8 mouse cellular contexts compared by ENCODE assay signal in the genomic region with DNA sequence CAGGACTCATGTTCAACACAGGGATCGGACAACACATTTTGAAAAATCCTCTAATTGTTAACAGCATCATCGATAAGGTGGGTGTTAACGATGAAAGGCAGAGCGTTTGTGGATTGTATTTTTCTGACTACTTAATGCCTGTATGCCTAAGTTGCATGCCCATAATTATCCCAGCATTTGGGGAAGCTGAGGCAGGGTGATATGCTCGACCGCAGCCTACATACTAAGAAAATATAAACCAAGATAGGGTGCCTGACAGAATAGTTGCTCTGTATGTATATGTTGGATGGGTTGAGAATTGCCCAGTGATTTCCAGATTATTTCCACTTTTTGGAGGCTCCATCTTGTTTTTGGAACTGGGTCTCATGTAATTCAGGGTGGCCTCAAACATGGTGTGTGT. TPM values are rescaled to one million over a fixed set of nuclear protein-coding genes. Genes with fewer than 3 reads are reported as not detected.
DNase-seq lines count a peak whose midpoint lies in the region; ATAC-seq and TF ChIP-seq lines count a peak whose summit lies in the region.

No protein-coding gene starts in this region.

- peak overlapping the region; percentile 74 for H3K9ac ChIP-seq in CH12.LX (ENCODE audit: insufficient read depth, low read depth)
- H3K9ac ChIP-seq in forebrain, postnatal 0 days, result peak overlapping the region; percentile 88
- peak overlapping the region; percentile 95 for H3K9ac ChIP-seq in liver, embryonic 16.5 days (ENCODE audit: low read depth, low read length)

- no peak for TF ChIP-seq CTCF in CH12.LX (conservative IDR thresholded peaks at IDR 0.05 in 1 of 2, IDR thresholded peaks at IDR 0.05 in 1 of 2; ENCODE audit: low read depth in 2 of 2, low read length in 2 of 2)
- TF ChIP-seq CTCF in forebrain, postnatal 0 days (IDR thresholded peaks at IDR 0.05; ENCODE audit: low read depth), result no peak

- H3K4me3 ChIP-seq in heart, embryonic 10.5 days, result peak overlapping the region; percentile 95
- peak overlapping the region; percentile 66 to 100 (median 75) for H3K4me3 ChIP-seq in CH12.LX (replicated peaks in 1 of 3; ENCODE audit: low read depth in 2 of 3, low read length in 2 of 3, poor library complexity in 1 of 3)
- peak overlapping the region; percentile 88 for H3K4me3 ChIP-seq in forebrain, postnatal 0 days (ENCODE audit: low read depth, low read length)
- H3K4me3 ChIP-seq in liver, embryonic 16.5 days (ENCODE audit: low read depth, low read length), result peak overlapping the region; percentile 99

- H3K4me2 ChIP-seq in CH12.LX (ENCODE audit: insufficient read depth, low read depth, poor library complexity, severe bottlenecking), result peak overlapping the region; percentile 83
- peak overlapping the region; percentile 77 for H3K4me2 ChIP-seq in forebrain, postnatal 0 days (ENCODE audit: low read depth)
- H3K4me2 ChIP-seq in liver, embryonic 16.5 days (ENCODE audit: low read depth, low read length), result peak overlapping the region; percentile 92

- 7% methylated on average over 6 of the region's 6 CpGs for WGBS in heart, embryonic 10.5 days
- 4% methylated on average over 6 of the region's 6 CpGs for WGBS in forebrain, postnatal 0 days
- 2% methylated on average over 6 of the region's 6 CpGs for WGBS in liver, embryonic 16.5 days (ENCODE audit: insufficient replicate concordance)

- peaks cover 34% of the 10 kb centered on the region for H3K36me3 ChIP-seq in heart, embryonic 10.5 days
- peaks cover 29 to 33% of the 10 kb centered on the region in 2 experiments for H3K36me3 ChIP-seq in CH12.LX (replicated peaks in 1 of 2; ENCODE audit: control insufficient read depth in 1 of 2, insufficient read depth in 1 of 2, low read length in 1 of 2)
- peaks cover 18% of the 10 kb centered on the region for H3K36me3 ChIP-seq in forebrain, postnatal 0 days (ENCODE audit: insufficient read depth)
- peaks cover 14% of the 10 kb centered on the region for H3K36me3 ChIP-seq in liver, embryonic 16.5 days (ENCODE audit: control insufficient read depth, insufficient read depth)

- in situ Hi-C loops in CH12.LX (cut with MboI; ENCODE audit: low pct_ligation_motif_present, low pct_unique_long_range_greater_than_20kb, low sequenced_read_pairs), result loop anchor here (10.0 kb wide), 1 partner anchor 147 kb away; no protein-coding TSS in a partner anchor

- no peaks in the 10 kb centered on the region for H3K9me3 ChIP-seq in heart, embryonic 10.5 days
- H3K9me3 ChIP-seq in CH12.LX (replicated peaks; ENCODE audit: low read length), result no peaks in the 10 kb centered on the region
- no peaks in the 10 kb centered on the region for H3K9me3 ChIP-seq in forebrain, postnatal 0 days (ENCODE audit: low read length)
- H3K9me3 ChIP-seq in liver, embryonic 16.5 days (replicated peaks; ENCODE audit: control insufficient read depth, low read length), result no peaks in the 10 kb centered on the region

- H3K27me3 ChIP-seq in heart, embryonic 10.5 days (ENCODE audit: insufficient read depth, poor library complexity, severe bottlenecking), result no peaks in the 10 kb centered on the region
- H3K27me3 ChIP-seq in CH12.LX (replicated peaks), result no peaks in the 10 kb centered on the region
- no peaks in the 10 kb centered on the region for H3K27me3 ChIP-seq in forebrain, postnatal 0 days (ENCODE audit: insufficient read depth, low read length)
- no peaks in the 10 kb centered on the region for H3K27me3 ChIP-seq in liver, embryonic 16.5 days (ENCODE audit: control insufficient read depth, insufficient read depth, low read depth, low read length)

- TF ChIP-seq POLR2A in CH12.LX (IDR thresholded peaks at IDR 0.05; ENCODE audit: low read depth, low read length), result no peak

- no peak for DNase-seq in heart, embryonic 10.5 days (ENCODE audit: low spot score)
- no peak for DNase-seq in heart, adult 9 months (ENCODE audit: low spot score in 2 of 2)
- no peak for DNase-seq in CH12.LX (ENCODE audit: extremely low read depth)
- DNase-seq in forebrain, postnatal 0 days, result no peak
- DNase-seq in left cerebral cortex, adult 18-20 months (ENCODE audit: low spot score in 2 of 2), result no peak
- DNase-seq in adrenal gland, postnatal 10 days, result no peak
- no peak for DNase-seq in gastrocnemius, postnatal 10 days

- no peak for TF ChIP-seq RAD21 in CH12.LX (IDR thresholded peaks at IDR 0.05; ENCODE audit: low read depth, low read length)

- peaks cover 11% of the 10 kb centered on the region; the same call in 1 of the 2 replicates for H3K4me1 ChIP-seq in heart, embryonic 10.5 days
- peaks cover 3 to 12% of the 10 kb centered on the region in 2 experiments; a peak in 2 of 4 replicates for H3K4me1 ChIP-seq in CH12.LX (ENCODE audit: control insufficient read depth in 1 of 2, insufficient read depth in 2 of 2)
- peaks cover 10% of the 10 kb centered on the region; the same call in 1 of the 2 replicates for H3K4me1 ChIP-seq in forebrain, postnatal 0 days (ENCODE audit: insufficient read depth)
- H3K4me1 ChIP-seq in liver, embryonic 16.5 days (ENCODE audit: control insufficient read depth, low read depth, low read length), result peaks cover 14% of the 10 kb centered on the region

- H3K79me2 ChIP-seq in CH12.LX (replicated peaks; ENCODE audit: control insufficient read depth, extremely low read depth, insufficient read depth, poor library complexity, severe bottlenecking), result peaks cover 26% of the 10 kb centered on the region

- peak overlapping the region; percentile 93 for H3K27ac ChIP-seq in heart, embryonic 10.5 days
- no peak overlapping the region for H3K27ac ChIP-seq in CH12.LX (ENCODE audit: insufficient read depth, low read depth)
- H3K27ac ChIP-seq in forebrain, postnatal 0 days (ENCODE audit: low read depth, low read length), result peak overlapping the region; percentile 77; the same call in 1 of the 2 replicates
- peak overlapping the region; percentile 52; the same call in 1 of the 2 replicates for H3K27ac ChIP-seq in liver, embryonic 16.5 days (ENCODE audit: low read length)

- no peak for TF ChIP-seq EP300 in CH12.LX (IDR thresholded peaks at IDR 0.05; ENCODE audit: low read length)

- dilution Hi-C loops in CH12.LX (cut with MboI; ENCODE audit: extremely low pct_ligation_motif_present, extremely low pct_unique_long_range_greater_than_20kb, low sequenced_read_pairs), result no loop called here

- ATAC-seq in forebrain, postnatal 0 days, result no peak
- no peak for ATAC-seq in liver, embryonic 16.5 days (ENCODE audit: low read depth)

TF ChIP-seq in CH12.LX, 34 proteins besides CTCF, POLR2A, EP300 and RAD21:
- TF ChIP-seq MAX (IDR thresholded peaks at IDR 0.05; ENCODE audit: low read length) (no peak), PAX5 (IDR thresholded peaks at IDR 0.05; ENCODE audit: low read length) (no peak), USF2 (conservative IDR thresholded peaks at IDR 0.05; ENCODE audit: low read depth, low read length) (no peak), TBP (conservative IDR thresholded peaks at IDR 0.05; ENCODE audit: low read depth, low read length) (no peak), SIN3A (IDR thresholded peaks at IDR 0.05; ENCODE audit: low read length) (no peak), ELF1 (IDR thresholded peaks at IDR 0.05; ENCODE audit: low read depth, low read length) (no peak), MYC (IDR thresholded peaks at IDR 0.05; ENCODE audit: low read depth, low read length) (no peak), ZC3H11A (IDR thresholded peaks at IDR 0.05; ENCODE audit: low read depth, low read length) (no peak), HCFC1 (IDR thresholded peaks at IDR 0.05; ENCODE audit: low read depth, low read length) (no peak)

RNA-seq across cellular contexts. Expression of gene Dimt1, which starts 0.7 kb away (rescaled TPM):
- 38.3 and 47.6 TPM in 2 replicates for polyA plus RNA-seq in heart, embryonic 10.5 days (2016; fragmentation: Nextera tagmentation; extraction: Ambion mirVana)
- total RNA-seq in CH12.LX (2012; rRNA removed) (25.9 and 36.8 TPM in 2 replicates), CH12.LX (2014; rRNA removed) (49.4 and 51.6 TPM in 2 replicates)
- 53.8 and 66.4 TPM in 2 replicates for polyA plus RNA-seq in CH12.LX (2012; ENCODE audit: insufficient read length, low read depth)
- total RNA-seq in forebrain, postnatal 0 days (2014; rRNA removed), result 22.1 and 25.8 TPM in 2 replicates
- 32.2 and 32.9 TPM in 2 replicates for polyA plus RNA-seq in forebrain, postnatal 0 days (2015; fragmentation: Nextera tagmentation; extraction: Ambion mirVana)
- polyA plus RNA-seq in liver, embryonic 16.5 days (2015; fragmentation: Nextera tagmentation; extraction: Ambion mirVana), result 11.1 and 12.8 TPM in 2 replicates
- total RNA-seq in left cerebral cortex, adult 18-20 months (2021), result 10 to 100 TPM; 18.9 to 23.9 TPM
- 10 to 100 TPM; 14.7 to 16.1 TPM for total RNA-seq in adrenal gland, postnatal 10 days (2021)
- total RNA-seq in gastrocnemius, postnatal 10 days (2021), result 10 to 100 TPM in 1 of 2 experiments, 1 to 10 TPM in 1; 8.2 to 10.8 TPM

RNA-seq across cellular contexts. Expression of gene Ipo11, which starts 10.8 kb away (rescaled TPM):
- polyA plus RNA-seq in heart, embryonic 10.5 days (2016; fragmentation: Nextera tagmentation; extraction: Ambion mirVana), result 88.0 and 96.0 TPM in 2 replicates
- total RNA-seq in CH12.LX (2012; rRNA removed), result 41.2 and 47.8 TPM in 2 replicates
- 91.5 and 102 TPM in 2 replicates for total RNA-seq in CH12.LX (2014; rRNA removed)
- 47.5 and 52.4 TPM in 2 replicates for polyA plus RNA-seq in CH12.LX (2012; ENCODE audit: insufficient read length, low read depth)
- 47.5 and 55.5 TPM in 2 replicates for total RNA-seq in forebrain, postnatal 0 days (2014; rRNA removed)
- 25.0 and 27.5 TPM in 2 replicates for polyA plus RNA-seq in forebrain, postnatal 0 days (2015; fragmentation: Nextera tagmentation; extraction: Ambion mirVana)
- 24.3 and 28.5 TPM in 2 replicates for polyA plus RNA-seq in liver, embryonic 16.5 days (2015; fragmentation: Nextera tagmentation; extraction: Ambion mirVana)
- total RNA-seq in left cerebral cortex, adult 18-20 months (2021), result 10 to 100 TPM; 57.0 to 63.5 TPM
- total RNA-seq in adrenal gland, postnatal 10 days (2021), result 10 to 100 TPM; 31.1 to 41.4 TPM
- 10 to 100 TPM; 20.0 to 23.5 TPM for total RNA-seq in gastrocnemius, postnatal 10 days (2021)
